Mouse (Mus musculus): ENCODE measurements at regions not wholly inside any gene's neighbourhood (a gene's known extent, or its start where the extent isn't known, plus 50 kb on each side); places are given as distances from the start of the nearest gene placed in this dataset.

DNA sequence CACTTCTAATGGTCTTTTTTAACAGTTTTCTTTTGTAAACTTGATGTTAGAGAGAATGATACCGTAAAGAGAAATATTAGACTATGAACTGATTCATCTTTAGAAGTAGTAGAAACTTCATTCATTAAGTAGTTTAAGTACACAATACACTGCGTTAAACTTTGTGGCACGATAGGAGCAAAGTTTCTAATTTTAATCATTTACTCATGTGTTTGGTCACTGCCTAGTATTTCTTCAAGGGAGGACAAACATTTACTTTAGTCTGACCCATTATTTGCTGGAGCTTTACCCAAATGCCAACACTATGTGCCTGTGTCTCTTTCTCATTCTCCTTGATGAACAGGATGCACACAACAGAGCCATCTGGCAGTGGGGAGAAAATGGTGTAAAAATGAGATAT is 200.6 kb downstream of the Chm start:
- no peak for DNase-seq (ENCODE audit: low spot score in 2 of 2)

DNA sequence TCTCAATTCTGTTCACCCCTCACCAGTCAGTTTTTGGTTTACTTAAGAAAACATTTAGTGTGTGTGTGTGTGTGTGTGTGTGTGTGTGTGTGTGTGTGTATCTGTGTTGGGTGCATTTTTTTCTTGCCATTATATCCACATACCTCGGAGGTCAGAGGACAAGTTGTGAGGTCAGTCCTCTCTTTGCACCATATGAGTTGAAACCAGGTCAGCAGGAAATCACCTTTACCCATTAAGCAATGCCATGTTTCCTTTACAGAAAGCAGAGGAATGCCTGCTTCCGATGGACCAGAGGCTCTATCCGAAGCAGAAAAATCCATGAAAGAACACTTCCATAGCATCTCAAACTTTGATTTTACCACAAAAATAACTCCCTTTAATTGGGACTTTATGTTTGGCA is 201.2 kb downstream of the Chm start:
- DNase-seq (ENCODE audit: low spot score in 2 of 2), result no peak

DNA sequence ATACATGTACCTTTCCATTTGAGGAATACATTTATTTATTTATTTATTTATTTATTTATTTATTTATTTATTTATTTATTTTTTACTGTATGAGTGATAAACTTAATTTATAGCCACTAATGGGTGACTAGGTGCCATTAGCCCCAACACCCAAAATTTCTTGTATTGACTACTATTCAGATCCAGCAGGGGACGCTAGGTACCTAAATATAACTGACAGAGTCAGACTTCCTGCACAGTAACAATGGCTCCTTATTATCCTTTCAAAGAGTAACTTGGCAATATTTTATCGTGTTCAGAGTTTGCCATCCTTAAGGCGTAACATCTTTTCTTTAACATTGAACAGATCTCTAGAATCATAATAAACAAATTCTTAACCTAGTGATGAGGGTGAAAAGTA is 206.7 kb downstream of the Chm start:
- DNase-seq (ENCODE audit: low spot score in 2 of 2), result peak in 1 of 2 experiments; percentile 5

DNA sequence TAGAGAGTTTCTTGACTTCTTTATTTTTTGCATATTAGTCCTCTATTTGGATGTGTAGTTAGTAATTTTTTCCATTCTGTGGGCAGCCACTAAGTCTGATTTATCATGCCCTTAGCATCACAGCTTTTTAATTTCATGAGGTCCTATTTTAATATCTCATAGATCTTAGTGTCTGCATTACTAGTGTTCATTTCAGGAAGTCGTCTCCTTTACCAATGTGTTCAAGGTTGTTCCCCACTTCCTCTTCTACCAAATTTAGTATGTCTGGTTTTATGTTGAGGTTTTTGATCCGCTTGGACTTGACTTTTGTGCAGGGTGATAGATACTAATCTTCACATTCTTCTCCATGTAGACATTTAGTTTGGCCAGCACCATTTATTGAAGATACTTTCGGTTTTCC is 221.2 kb downstream of the Chm start:
- no peak for DNase-seq (ENCODE audit: low spot score in 2 of 2)

GRCm38 (mm10) chrX:112949792-112950191 is 235.5 kb downstream of the Chm start:
- peak in 1 of 2 experiments; percentile 29 for DNase-seq (ENCODE audit: low spot score in 2 of 2)

GRCm38 (mm10) chrX:112947521-112947920 is 237.8 kb downstream of the Chm start:
- no peak for DNase-seq (ENCODE audit: low spot score in 2 of 2)

DNA sequence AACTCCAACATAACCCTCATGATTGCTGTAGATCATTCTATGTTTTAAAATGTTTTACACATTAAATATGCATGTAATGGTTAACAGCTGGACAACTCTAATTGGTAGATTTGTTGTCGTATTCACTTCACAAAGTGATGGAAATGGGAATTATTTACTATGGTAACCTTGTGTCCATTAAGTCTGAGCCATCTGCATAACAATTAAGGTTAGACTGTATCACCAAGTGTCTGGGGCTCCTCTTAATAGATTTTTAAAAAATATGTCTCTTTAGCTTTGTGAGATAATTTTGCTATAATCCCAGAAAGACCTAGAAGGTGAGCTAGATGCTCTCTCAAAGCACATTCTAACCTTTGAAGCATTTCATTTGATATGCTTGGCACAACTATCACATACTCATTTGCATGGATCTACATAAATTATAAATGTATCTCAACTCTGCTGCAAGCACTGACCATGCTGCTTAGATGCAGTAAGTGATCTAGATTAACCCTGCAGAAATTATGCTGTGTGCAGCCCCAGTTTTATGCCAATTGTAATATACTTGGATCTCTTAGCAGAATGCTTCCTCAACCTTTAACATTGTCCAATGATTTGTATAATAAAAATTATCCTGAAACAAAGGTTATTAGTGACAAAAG is 227.2 kb upstream of the Pof1b start:
- no peak for DNase-seq (ENCODE audit: low spot score in 2 of 2)

DNA sequence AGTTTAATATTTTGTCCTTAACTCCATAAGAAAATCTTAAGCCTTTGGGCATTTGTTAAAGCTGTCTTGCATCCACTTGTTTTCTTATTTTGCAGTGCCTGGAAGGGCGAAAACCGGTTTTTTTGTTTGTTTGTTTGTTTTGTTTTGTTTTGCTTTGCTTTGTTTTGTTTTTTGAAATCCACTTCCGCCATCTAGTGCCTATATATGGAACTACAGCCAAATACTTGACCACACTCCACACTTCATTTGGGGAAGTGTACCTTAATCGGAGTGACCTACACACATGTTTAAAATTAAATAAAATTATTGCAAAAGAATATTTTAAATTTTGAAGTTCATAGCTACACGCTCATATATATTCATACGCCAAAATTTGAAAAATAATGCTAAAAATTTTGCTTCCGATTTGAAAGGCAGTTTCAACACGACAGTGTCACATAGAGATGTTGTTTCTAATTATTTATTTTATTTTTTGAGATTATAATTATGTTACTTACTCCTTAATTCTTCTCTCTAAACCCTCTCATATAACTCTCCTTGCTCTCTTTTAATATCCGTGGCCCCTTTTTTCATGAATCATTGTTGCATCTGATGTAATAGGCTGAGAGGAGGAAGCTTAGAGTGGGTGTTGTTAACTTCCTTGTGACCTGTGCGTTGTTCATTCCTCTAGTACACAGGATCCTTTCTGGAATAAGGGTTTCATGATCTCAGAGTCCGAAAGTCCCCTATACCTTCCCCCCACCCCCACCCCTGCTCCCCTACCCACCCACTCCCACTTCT is 205.4 kb upstream of the Pof1b start:
- DNase-seq (ENCODE audit: low spot score in 2 of 2), result peak in 1 of 2 experiments; percentile 5

DNA sequence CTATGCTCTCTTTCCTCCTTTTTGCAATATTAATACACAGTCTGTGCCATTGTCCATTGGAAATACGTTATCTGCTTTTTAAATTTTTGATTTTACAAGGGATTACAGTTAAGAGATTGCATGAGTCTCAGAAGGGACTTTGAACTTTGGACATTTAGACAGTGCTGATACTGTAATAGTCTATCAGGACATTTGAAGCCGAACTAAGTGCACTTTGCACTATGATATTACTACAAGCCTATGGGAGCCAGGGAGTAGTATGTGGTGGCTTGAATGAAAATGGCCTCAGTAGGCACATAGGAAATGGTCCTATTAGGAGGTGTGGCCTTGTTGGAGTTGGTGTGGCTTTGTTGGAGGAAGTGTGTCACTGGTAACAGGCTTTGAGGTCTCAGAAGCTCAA is 188.1 kb upstream of the Pof1b start:
- DNase-seq (ENCODE audit: low spot score in 2 of 2), result no peak

Data from layer of hippocampus, postnatal 14 days (tissue).